ENCODE assay signal across 8 mouse cellular contexts in genomic region chr2:68784710-68785427, GRCm38 (mm10).
DNase-seq lines count a peak whose midpoint lies in the region; ATAC-seq and TF ChIP-seq lines count a peak whose summit lies in the region.

No protein-coding gene starts in this region.

- H3K9me3 ChIP-seq in G1E (replicated peaks), result no peaks in the 10 kb centered on the region
- no peaks in the 10 kb centered on the region for H3K9me3 ChIP-seq in hindbrain, embryonic 13.5 days

- TF ChIP-seq CTCF in G1E (IDR thresholded peaks at IDR 0.05; ENCODE audit: low read depth, low read length), result no peak

- H3K36me3 ChIP-seq in G1E (replicated peaks), result no peaks in the 10 kb centered on the region
- H3K36me3 ChIP-seq in hindbrain, embryonic 13.5 days, result no peaks in the 10 kb centered on the region

- peak; percentile 65 for ATAC-seq in G1E (ENCODE audit: extremely low read depth, insufficient number of reproducible peaks, low FRiP score, poor library complexity, severe bottlenecking)
- ATAC-seq in hindbrain, embryonic 13.5 days (ENCODE audit: low FRiP score), result peak; percentile 92

- H3K27me3 ChIP-seq in G1E (ENCODE audit: insufficient read depth, low read length), result peaks cover 8% of the 10 kb centered on the region
- H3K27me3 ChIP-seq in hindbrain, embryonic 13.5 days, result no peaks in the 10 kb centered on the region

- no peak overlapping the region for H3K4me2 ChIP-seq in hindbrain, embryonic 13.5 days

- 35% methylated on average over 5 of the region's 5 CpGs for WGBS in hindbrain, embryonic 13.5 days

- DNase-seq in G1E (ENCODE audit: low spot score), result peak; percentile 59
- DNase-seq in cerebellum, adult 8-10 months, result peak; percentile 78
- peak; percentile 70 to 94 for DNase-seq in frontal cortex, adult 2 months (ENCODE audit: extremely low spot score in 1 of 2, low spot score in 1 of 2)
- DNase-seq in layer of hippocampus, postnatal 14 days (ENCODE audit: low spot score in 2 of 2), result peak; percentile 84 to 89
- peak; percentile 88 for DNase-seq in lung, postnatal 10 days
- DNase-seq in retina, adult 2 months (ENCODE audit: low read depth, low spot score), result peak; percentile 20
- DNase-seq in thymus, postnatal 25 days, result peak; percentile 83

- no peak overlapping the region for H3K27ac ChIP-seq in hindbrain, embryonic 13.5 days

- H3K9ac ChIP-seq in hindbrain, embryonic 13.5 days, result no peak overlapping the region

- H3K4me1 ChIP-seq in G1E (ENCODE audit: insufficient read depth, low read depth, low read length), result peaks cover 33% of the 10 kb centered on the region
- H3K4me1 ChIP-seq in hindbrain, embryonic 13.5 days (replicated peaks), result peaks cover 8% of the 10 kb centered on the region

- no peak overlapping the region for H3K4me3 ChIP-seq in G1E (ENCODE audit: low read depth, low read length)
- H3K4me3 ChIP-seq in hindbrain, embryonic 13.5 days, result no peak overlapping the region

Comparison
In these comparisons a context has a peak if more than half of its experiments do, and no peak if none do; other contexts are left out.
1. DNase-seq: peak in every context shown above with its lines; median percentile 88 in lung, postnatal 10 days; 86 in layer of hippocampus, postnatal 14 days; 83 in thymus, postnatal 25 days; 82 in frontal cortex, adult 2 months; 78 in cerebellum, adult 8-10 months; 59 in G1E; 20 in retina, adult 2 months.